Mouse (Mus musculus) hindbrain, embryonic 14.5 days (tissue): ENCODE measurements around the gene Rhod. TPM values are rescaled to one million over a fixed set of nuclear protein-coding genes. Genes with fewer than 3 reads are reported as not detected.
A peak's percentile ranks its signal among the peaks of the same experiment; 100 is the strongest.
"Not testable (repeated sequence)": the region's sequence is repeated elsewhere in the genome, so short reads cannot be mapped to it uniquely, and the experiment has no call there.

Experiments used
- ATAC-seq: fragments of 200-750 bp; cut with Nextera tagmentation; 2 replicates; pipeline ENCODE4 v1.8.0; 2017; ENCODE audit warnings: moderate number of reproducible peaks, mild to moderate bottlenecking, moderate TSS enrichment, moderate library complexity; ENCODE audit not compliant: low FRiP score
- DNase-seq: peaks from one replicate; pipeline ENCODE4 v3.0.0-alpha.2; 2015; ENCODE audit warnings: low spot score
- H3K27ac ChIP-seq: fragments of 300-500 bp; sonication (generic); 2 replicates; pipeline ENCODE4 v1.5.1; 2014; ENCODE audit warnings: mild to moderate bottlenecking, moderate library complexity
- H3K27me3 ChIP-seq: fragments of 300-500 bp; sonication (generic); 2 replicates; pipeline ENCODE4 v1.6.1; 2014; ENCODE audit warnings: mild to moderate bottlenecking, low read length, mixed read lengths; ENCODE audit not compliant: control insufficient read depth, insufficient read depth
- H3K36me3 ChIP-seq: fragments of 300-500 bp; sonication (generic); replicated peaks from 2 replicates; pipeline ENCODE4 v1.6.1; 2014; ENCODE audit not compliant: control insufficient read depth, insufficient read depth
- H3K4me1 ChIP-seq: fragments of 300-500 bp; sonication (generic); replicated peaks from 2 replicates; pipeline ENCODE4 v1.6.1; 2014; ENCODE audit warnings: antibody characterized with exemption, low read length, mixed read lengths; ENCODE audit not compliant: control insufficient read depth, insufficient read depth
- H3K4me2 ChIP-seq: fragments of 300-500 bp; sonication (generic); replicated peaks from 2 replicates; pipeline ENCODE4 v1.6.1; 2014; ENCODE audit warnings: mild to moderate bottlenecking, moderate library complexity
- H3K4me3 ChIP-seq: fragments of 300-500 bp; sonication (generic); replicated peaks from 2 replicates; pipeline ENCODE4 v1.5.1; 2014; ENCODE audit warnings: mild to moderate bottlenecking, low read length
- H3K9ac ChIP-seq: fragments of 300-500 bp; sonication (generic); 2 replicates; pipeline ENCODE4 v1.6.1; 2014
- H3K9me3 ChIP-seq: fragments of 300-500 bp; sonication (generic); 2 replicates; pipeline ENCODE4 v1.6.1; 2016; ENCODE audit warnings: low read length; ENCODE audit not compliant: control insufficient read depth
- WGBS: fragments of 180-500 bp; shearing (Covaris S2); extraction: QIAGEN DNeasy Blood & Tissue Kit; methylation state at CpG from one replicate; pipeline ENCODE4 v1.1.7; 2014; 5-methylcytosine and 5-hydroxymethylcytosine counted together
- polyA plus RNA-seq: library from polyadenylated mRNA; unstranded; fragments of >200 nt; fragmentation: Nextera tagmentation; extraction: Ambion mirVana; gene quantifications from 2 replicates; pipeline ENCODE4 v1.2.1, GENCODE M21; 2014

Rhod gene
- polyA plus RNA-seq, 1 experiment from 2014 or later = 7.2 TPM

DNA sequence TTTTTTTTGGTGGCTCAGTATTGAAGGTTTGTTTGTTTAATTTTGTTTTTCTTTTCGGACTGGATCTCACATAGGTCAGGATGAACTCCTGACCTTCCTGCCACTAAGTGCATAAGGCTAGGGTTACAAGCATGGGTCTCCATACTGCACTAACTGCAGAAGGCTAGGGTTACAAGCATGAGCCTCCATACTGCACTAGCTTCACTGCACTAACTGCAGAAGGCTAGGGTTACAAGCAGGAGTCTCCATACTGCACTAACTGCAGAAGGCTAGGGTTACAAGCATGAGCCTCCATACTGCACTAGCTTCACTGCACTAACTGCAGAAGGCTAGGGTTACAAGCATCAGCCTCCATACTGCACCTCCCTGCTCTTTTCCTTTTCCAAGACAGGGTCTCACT is 14.8 kb upstream of the Rhod start:
- H3K4me2 ChIP-seq, H3K36me3 ChIP-seq, H3K9me3 ChIP-seq, H3K27me3 ChIP-seq, H3K27ac ChIP-seq, H3K9ac ChIP-seq, H3K4me1 ChIP-seq, H3K4me3 ChIP-seq, DNase-seq, ATAC-seq: not testable (repeated sequence)
- 75% methylated on average over 1 of the region's 1 CpGs for WGBS

DNA sequence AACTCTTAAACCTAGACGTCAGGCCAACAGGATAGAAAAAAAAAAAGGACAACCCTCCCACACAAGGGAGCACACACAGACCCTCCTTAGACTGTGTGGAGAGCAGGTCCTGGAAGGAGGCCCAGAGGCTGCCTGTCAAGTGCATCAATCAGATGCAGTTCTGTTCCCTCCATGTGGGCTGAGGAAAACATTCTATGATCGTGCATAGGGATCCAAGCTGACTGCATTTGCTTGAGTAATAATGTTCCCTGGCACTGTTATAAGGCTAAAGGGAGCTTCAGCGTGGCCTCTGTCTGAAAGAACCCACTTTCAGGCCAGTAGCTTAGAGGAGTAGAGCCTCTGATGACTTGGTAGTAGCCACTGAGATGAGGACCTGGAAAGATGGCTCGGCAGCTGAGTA is 13.3 kb upstream of the Rhod start:
- no peak for ATAC-seq
- H3K27ac ChIP-seq = no peak overlapping the region
- H3K4me1 ChIP-seq = 0 out of 2 replicates have a peak, but pooled peaks cover 3% of the 10 kb centered on the region
- no peak overlapping the region for H3K4me3 ChIP-seq
- no peak for DNase-seq
- no peaks in the 10 kb centered on the region for H3K27me3 ChIP-seq
- H3K36me3 ChIP-seq = no peaks in the 10 kb centered on the region
- WGBS = 35% methylated on average over 4 of the region's 4 CpGs
- no peak overlapping the region for H3K4me2 ChIP-seq
- H3K9ac ChIP-seq = no peak overlapping the region
- H3K9me3 ChIP-seq = no peaks in the 10 kb centered on the region

DNA sequence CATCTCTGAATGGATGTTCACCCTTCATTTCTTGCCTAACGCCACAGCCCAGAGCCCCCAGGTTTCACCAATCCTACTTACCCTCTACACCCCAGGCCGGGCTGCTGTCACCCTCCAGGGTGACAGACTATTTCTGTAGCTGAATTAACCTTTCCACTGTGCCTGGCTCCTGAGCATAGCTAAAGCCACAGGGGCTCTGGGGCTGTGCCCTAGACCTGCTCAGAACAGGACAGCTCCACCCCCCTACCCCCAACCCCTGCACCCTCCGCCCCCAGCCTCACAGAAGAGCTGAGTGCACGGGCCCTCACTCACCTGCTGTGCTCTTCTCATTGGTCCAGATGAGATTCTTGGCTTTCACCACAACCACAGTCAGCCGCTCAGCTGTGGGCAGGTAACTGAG is 12.7 kb upstream of the Rhod start:
- Histone ChIP-seq H3K27me3 (no peaks in the 10 kb centered on the region), H3K36me3 (no peaks in the 10 kb centered on the region), H3K4me3 (no peak overlapping the region), H3K4me2 (no peak overlapping the region), H3K9ac (no peak overlapping the region), H3K9me3 (no peaks in the 10 kb centered on the region), H3K27ac (no peak overlapping the region), H3K4me1 (0 out of 2 replicates have a peak, but pooled peaks cover 3% of the 10 kb centered on the region)
- 27% methylated on average over 5 of the region's 5 CpGs for WGBS
- DNase-seq (no peak), ATAC-seq (no peak)

DNA sequence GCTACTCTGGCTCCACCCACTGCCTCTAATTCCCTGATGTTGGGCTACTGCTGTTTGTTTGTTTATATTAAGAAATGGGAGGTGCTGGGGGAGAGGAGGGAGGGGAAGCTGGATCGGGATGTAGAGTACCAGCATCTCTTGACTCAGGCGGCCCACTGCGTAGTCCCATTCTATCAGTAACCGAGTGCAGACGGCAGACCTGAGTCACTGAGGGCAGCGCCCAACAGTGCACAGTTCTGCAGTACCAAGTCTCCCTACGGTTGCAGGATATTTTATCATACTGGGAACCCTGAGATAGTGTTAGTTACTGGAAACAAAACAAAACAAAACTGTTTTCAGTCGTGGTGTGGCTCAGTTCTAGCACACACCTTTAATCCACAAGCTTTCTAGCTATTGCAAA is 11.9 kb upstream of the Rhod start:
- Histone ChIP-seq H3K4me1 (0 out of 2 replicates have a peak, but pooled peaks cover 3% of the 10 kb centered on the region), H3K27me3 (no peaks in the 10 kb centered on the region), H3K9ac (no peak overlapping the region), H3K9me3 (no peaks in the 10 kb centered on the region), H3K36me3 (no peaks in the 10 kb centered on the region), H3K4me3 (no peak overlapping the region), H3K27ac (no peak overlapping the region), H3K4me2 (no peak overlapping the region)
- DNase-seq (no peak), ATAC-seq (no peak)
- WGBS = 70% methylated on average over 8 of the region's 8 CpGs

DNA sequence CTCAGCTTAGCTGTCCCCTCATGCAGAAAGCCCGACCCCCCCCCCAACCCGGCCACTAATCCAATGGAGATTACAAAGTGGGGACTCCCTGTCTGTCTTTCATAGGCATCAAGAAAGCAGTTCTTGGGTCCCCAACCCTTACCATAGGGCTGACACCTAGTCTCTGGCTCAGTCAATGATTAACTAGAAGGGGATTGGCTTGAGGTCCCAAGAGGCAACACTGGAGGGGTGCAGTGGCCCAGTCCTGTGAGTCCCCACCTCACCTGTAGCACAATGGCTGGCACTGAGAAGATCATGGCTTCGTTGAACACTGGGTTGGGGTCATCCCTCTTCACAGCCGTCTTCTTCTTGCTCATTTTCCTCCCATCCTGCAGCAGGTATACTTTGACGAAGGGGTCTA is 11.4 kb upstream of the Rhod start:
- 59% methylated on average over 5 of the region's 5 CpGs for WGBS
- H3K27ac ChIP-seq = no peak overlapping the region
- ATAC-seq (no peak), DNase-seq (no peak)
- H3K36me3 ChIP-seq = no peaks in the 10 kb centered on the region
- H3K9me3 ChIP-seq = no peaks in the 10 kb centered on the region
- no peak overlapping the region for H3K4me2 ChIP-seq
- no peak overlapping the region for H3K4me3 ChIP-seq
- H3K4me1 ChIP-seq = 0 out of 2 replicates have a peak, but pooled peaks cover 3% of the 10 kb centered on the region
- no peak overlapping the region for H3K9ac ChIP-seq
- H3K27me3 ChIP-seq = no peaks in the 10 kb centered on the region

DNA sequence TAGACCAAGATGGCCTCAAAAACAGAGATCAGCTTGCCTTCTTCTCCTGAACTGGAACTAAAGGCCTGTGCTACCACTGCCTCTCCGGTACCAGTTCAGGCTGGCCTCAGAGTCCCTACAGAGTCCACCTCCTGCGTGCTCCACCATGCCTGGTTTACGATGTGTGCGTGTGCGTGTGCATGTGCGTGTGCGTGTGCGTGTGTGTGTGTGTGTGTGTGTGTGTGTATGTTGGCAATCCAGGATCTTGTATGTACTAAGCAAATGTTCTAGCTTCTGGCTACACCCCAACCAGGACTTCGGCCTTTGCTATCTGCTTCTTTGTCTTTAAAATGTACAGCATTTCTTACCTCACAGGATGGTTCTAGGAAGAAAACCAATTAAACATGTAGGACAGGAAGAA is 10.0 kb upstream of the Rhod start:
- Histone ChIP-seq H3K4me1 (0 out of 2 replicates have a peak, but pooled peaks cover 3% of the 10 kb centered on the region), H3K9me3 (no peaks in the 10 kb centered on the region), H3K4me2 (no peak overlapping the region), H3K27ac (no peak overlapping the region), H3K9ac (no peak overlapping the region), H3K36me3 (no peaks in the 10 kb centered on the region), H3K4me3 (no peak overlapping the region), H3K27me3 (no peaks in the 10 kb centered on the region)
- DNase-seq (no peak), ATAC-seq (no peak)
- WGBS = 87% methylated on average over 9 of the region's 9 CpGs

DNA sequence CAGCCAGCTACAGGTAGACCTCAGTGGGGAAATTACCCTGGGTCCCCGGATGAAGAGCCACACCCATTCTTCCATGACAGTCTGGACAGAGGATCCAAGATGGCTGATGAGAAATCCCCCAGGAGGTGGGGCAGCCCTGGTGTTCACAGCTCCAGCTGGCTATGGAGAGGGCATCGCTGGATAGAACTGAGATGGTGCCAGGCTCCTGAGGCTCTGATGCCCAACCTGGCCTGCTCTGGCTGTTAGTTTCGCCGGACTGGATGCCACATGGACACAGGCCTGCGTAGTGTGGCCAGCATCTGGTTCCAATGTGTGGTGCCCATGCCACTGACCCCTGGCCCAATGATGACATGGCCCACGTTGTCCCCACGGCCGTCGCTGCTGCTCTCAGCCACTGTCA is 8.2 kb upstream of the Rhod start:
- H3K27me3 ChIP-seq = no peaks in the 10 kb centered on the region
- H3K36me3 ChIP-seq = no peaks in the 10 kb centered on the region
- no peak for ATAC-seq
- no peak overlapping the region for H3K4me3 ChIP-seq
- 87% methylated on average over 9 of the region's 9 CpGs for WGBS
- no peak overlapping the region for H3K9ac ChIP-seq
- H3K4me2 ChIP-seq = no peak overlapping the region
- no peaks in the 10 kb centered on the region for H3K9me3 ChIP-seq
- H3K27ac ChIP-seq = no peak overlapping the region
- DNase-seq = no peak
- H3K4me1 ChIP-seq = 0 out of 2 replicates have a peak, but pooled peaks cover 3% of the 10 kb centered on the region

DNA sequence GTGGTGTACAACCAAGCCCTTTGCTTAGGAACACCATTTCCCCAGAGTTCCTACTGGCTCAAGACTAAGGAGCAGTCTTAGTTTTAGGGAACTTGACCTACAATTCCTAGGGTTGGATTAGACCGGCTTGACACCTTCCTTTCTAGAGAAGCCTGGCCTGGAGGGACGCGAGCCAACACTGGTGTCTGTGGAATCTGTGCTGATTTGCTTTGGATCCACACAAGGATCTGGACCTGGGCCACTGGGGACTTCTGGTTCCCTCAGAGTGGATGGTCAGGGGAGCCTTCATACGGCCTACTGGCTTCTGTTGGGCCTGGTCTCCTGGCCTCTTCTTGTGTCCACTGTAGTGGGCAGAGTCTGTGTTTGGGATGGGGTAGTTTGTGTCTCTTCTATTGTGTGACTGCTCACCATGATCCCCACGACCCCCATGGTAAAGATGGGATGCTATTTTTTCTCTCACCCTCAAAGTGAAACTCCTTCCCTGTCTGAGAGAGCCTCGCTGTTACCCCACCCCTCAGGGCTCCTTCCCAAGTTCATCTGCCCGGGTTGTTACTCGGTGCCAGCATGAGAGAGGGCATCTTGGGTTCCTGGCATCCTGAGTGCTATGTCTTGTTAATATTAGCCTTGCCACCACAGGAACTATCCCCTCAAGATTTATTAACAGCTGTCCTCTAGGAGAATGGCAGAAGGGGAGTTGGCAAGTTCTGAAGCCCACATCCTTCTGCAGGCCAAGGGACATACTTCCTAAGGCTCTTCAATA is 7.6 kb upstream of the Rhod start:
- WGBS = 87% methylated on average over 8 of the region's 8 CpGs
- Histone ChIP-seq H3K9ac (no peak overlapping the region), H3K9me3 (no peaks in the 10 kb centered on the region), H3K4me2 (no peak overlapping the region), H3K36me3 (no peaks in the 10 kb centered on the region), H3K4me1 (no peaks in the 10 kb centered on the region), H3K27me3 (no peaks in the 10 kb centered on the region), H3K4me3 (no peak overlapping the region), H3K27ac (no peak overlapping the region)
- ATAC-seq (no peak), DNase-seq (no peak)

DNA sequence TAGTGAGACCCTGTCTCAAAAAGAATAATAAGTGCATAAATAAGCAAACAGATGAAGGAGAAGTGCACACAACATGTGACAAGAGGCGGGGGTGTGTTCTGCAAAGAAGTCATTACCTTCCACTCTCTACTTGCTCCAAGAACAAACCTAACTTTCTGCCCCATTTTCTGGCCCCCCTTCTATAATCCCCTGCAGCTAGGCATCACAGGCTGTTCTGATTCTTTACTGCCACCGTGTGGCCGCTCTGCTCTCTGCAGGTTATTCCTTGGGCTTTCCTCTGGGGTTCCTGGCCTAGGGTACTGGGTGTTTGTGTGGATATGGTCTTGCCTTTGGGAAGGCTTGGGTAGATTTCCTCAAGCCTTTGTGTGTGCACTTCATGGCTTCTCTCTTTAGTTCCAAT is 3.2 kb upstream of the Rhod start:
- H3K27ac ChIP-seq = no peak overlapping the region
- no peak for ATAC-seq
- peaks cover 28% of the 10 kb centered on the region for H3K27me3 ChIP-seq

More for the DNA sequence above, 3.2 kb upstream of the Rhod start:
- Histone ChIP-seq H3K36me3 (no peaks in the 10 kb centered on the region), H3K4me3 (no peak overlapping the region), H3K4me2 (no peak overlapping the region), H3K9ac (no peak overlapping the region), H3K4me1 (0 out of 2 replicates have a peak, but pooled peaks cover 11% of the 10 kb centered on the region), H3K9me3 (no peaks in the 10 kb centered on the region)
- peak; percentile 83 for DNase-seq
- WGBS = 6% methylated on average over 3 of the region's 3 CpGs
